Mouse (Mus musculus) G1E (cell line): Measurements from ENCODE around the gene Pde4dip.

Source experiments
- CTCF ChIP-seq: IDR thresholded peaks from 2 replicates; pipeline ENCODE4 v1.5.1; 2012; ENCODE audit warnings: low read depth, low read length, inconsistent platforms, mixed read lengths
- GATA1 ChIP-seq: IDR thresholded peaks from 2 replicates; pipeline ENCODE4 v1.6.1; 2012; ENCODE audit warnings: borderline replicate concordance, low read length, inconsistent platforms, mixed read lengths
- GATA2 ChIP-seq: IDR thresholded peaks from 2 replicates; pipeline ENCODE4 v1.6.1; 2012; ENCODE audit warnings: low read depth, low read length, inconsistent platforms, borderline replicate concordance
- POLR2AphosphoS5 ChIP-seq: IDR thresholded peaks from 2 replicates; pipeline ENCODE4 v1.6.1; 2012; ENCODE audit warnings: low read depth, low read length, inconsistent platforms; ENCODE audit not compliant: insufficient replicate concordance
- TAL1 ChIP-seq: conservative IDR thresholded peaks from 2 replicates; pipeline ENCODE4 v1.6.1; 2012; ENCODE audit warnings: low read depth, low read length, inconsistent platforms, mixed read lengths

DNA sequence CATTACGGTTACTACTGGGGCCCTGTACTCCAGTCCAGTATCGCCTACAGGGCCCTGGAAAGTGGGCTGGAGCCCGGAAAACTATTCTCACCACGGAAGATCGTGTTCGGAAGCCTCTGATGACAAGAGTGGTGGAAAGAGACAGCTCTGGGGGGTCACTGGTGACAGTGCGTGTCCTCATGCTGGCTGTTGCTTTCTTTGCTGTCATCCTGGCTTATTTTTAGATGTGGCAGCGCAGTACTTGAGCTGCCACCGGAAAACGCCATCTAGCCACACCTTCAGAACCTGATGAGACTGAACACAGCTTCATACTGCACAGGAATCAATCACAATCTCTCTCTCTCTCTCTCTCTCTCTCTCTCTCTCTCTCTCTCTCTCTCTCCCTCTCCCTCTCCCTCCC lies 236.9 kb downstream of the Pde4dip start:
- TF ChIP-seq CTCF: no peak
- TF ChIP-seq TAL1: no peak
- TF ChIP-seq GATA1: no peak
- no peak for TF ChIP-seq GATA2
- no peak for TF ChIP-seq POLR2AphosphoS5
